Mouse (Mus musculus): Measurements from ENCODE around the gene Foxp3. TPM values are rescaled to one million over a fixed set of nuclear protein-coding genes. Genes with fewer than 3 reads are reported as not detected.

Gene Foxp3
- polyA plus RNA-seq (2011; ENCODE audit: insufficient read depth, insufficient read length, low replicate concordance, missing spikeins): 1.2 TPM in 1 of 2 replicates, not detected in the other

DNA sequence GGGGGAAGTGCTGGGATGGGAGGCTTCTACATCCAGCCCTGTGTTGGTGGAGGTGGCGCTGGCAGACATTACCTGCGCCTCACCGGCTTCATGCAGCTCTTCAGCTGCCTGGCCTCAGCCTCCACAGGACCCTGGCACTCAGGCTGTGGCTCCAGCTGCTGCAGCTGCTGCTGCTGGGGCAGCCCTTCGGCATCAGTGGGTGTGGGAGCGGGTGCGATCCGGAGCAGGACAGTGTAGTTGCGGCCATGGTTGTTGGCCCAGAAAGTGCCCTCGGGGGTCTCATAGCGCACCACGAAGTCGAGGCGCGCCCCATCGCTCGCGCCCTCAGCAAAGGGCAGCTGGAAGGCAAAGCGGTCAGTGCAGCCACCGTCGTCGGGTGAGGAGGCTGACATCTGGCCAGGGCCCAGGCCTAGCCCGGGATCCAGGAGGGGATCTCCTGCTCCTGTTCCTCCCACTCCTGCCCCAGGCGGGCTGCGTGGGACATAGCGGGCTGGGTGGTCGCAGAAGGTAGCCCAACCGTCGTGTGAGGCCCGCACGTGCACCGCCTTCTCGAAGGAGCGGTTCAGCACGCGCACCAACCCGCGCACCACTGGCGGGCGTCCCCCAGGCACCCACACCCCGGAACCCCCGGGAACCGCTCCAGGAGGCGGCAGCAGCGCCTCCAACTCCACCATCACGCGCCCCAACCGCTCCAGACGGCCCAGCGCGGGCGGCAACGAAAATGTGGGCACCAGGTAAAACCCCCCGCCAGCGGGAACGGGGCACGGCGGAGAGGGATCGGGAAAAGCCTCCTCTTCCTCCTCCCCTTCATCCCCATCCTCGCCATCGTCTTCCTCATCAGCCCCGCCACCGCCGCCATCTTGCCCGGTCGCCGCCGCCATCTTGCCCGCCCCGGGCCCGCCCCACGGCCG is at the start of gene Foxp3:
Gene Foxp3 (plus strand): TSS at position 469 of the 911 bp plus-strand sequence.
- TF ChIP-seq CTCF (IDR thresholded peaks at IDR 0.05; ENCODE audit: control insufficient read depth, insufficient read depth, low read length) (no peak), POLR2A (IDR thresholded peaks at IDR 0.05; ENCODE audit: borderline replicate concordance, control insufficient read depth, low read depth, low read length) (peak; percentile 31; the same call in 1 of the 2 replicates)
- WGBS: 38% methylated on average over 70 of the region's 72 CpGs
- Histone ChIP-seq H3K4me1 (ENCODE audit: control insufficient read depth, insufficient read depth, low read length) (no peaks in the 10 kb centered on the region; the same call in none of the 2 replicates), H3K27ac (ENCODE audit: control insufficient read depth, insufficient read depth, low read depth, low read length, poor library complexity) (peak within 1 kb of the TSS; percentile 94), H3K4me3 (replicated peaks; ENCODE audit: control insufficient read depth, low read depth, low read length) (peak within 1 kb of the TSS; percentile 81)

DNA sequence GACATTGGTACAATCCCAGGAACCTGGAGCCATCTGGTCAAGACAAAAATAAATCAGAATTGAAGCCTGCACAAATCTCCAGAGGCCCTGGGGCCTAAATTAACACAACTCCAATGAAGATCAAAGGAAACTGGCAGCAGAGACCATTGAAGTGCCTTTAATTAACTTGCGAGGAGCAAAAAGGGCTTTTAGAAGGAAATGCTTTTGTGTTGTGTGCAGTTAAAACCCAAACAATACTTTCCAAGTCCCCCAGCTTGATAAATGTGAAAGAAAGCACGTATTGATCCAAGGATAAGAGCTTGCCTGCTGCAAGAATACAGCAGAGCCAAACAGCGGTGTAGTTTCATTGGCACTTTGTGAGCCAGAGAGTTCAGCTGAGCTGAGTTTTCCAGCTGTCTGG is 48.5 kb upstream of the Foxp3 start:
- 73% methylated on average over 3 of the region's 3 CpGs for WGBS

DNA sequence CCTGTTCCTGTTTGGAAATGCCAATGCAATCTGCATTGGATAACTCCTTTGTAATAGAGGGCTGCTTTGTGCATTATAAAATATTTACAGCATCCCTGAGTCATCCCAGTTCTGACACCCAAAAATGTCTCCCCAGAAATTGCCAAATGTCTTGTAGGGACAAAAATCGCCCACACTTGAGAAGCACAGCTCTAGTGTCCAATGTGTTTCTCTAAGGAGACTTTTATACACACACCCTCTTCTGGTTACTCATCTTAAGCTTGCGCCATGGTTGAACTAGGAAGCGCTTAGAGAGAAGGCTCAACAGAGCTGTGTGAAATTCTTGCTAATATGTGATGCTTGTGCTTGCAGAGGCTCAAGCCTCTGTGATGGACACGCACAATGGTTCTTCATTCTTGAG is 20.0 kb upstream of the Foxp3 start:
- TF ChIP-seq CTCF (IDR thresholded peaks at IDR 0.05; ENCODE audit: control insufficient read depth, insufficient read depth, low read length) (no peak), POLR2A (IDR thresholded peaks at IDR 0.05; ENCODE audit: borderline replicate concordance, control insufficient read depth, low read depth, low read length) (no peak)
- Histone ChIP-seq H3K4me3 (replicated peaks; ENCODE audit: control insufficient read depth, low read depth, low read length) (no peak overlapping the region), H3K4me1 (ENCODE audit: control insufficient read depth, insufficient read depth, low read length) (no peaks in the 10 kb centered on the region; the same call in 1 of the 2 replicates), H3K27ac (ENCODE audit: control insufficient read depth, insufficient read depth, low read depth, low read length, poor library complexity) (no peak overlapping the region)
- WGBS: 89% methylated on average over 4 of the region's 4 CpGs

More for the DNA sequence above, 48.5 kb upstream of the Foxp3 start:
- Histone ChIP-seq H3K4me3 (replicated peaks; ENCODE audit: control insufficient read depth, low read depth, low read length) (no peak overlapping the region), H3K4me1 (ENCODE audit: control insufficient read depth, insufficient read depth, low read length) (no peaks in the 10 kb centered on the region), H3K27ac (ENCODE audit: control insufficient read depth, insufficient read depth, low read depth, low read length, poor library complexity) (no peak overlapping the region)
- TF ChIP-seq CTCF (IDR thresholded peaks at IDR 0.05; ENCODE audit: control insufficient read depth, insufficient read depth, low read length) (no peak), POLR2A (IDR thresholded peaks at IDR 0.05; ENCODE audit: borderline replicate concordance, control insufficient read depth, low read depth, low read length) (no peak)

DNA sequence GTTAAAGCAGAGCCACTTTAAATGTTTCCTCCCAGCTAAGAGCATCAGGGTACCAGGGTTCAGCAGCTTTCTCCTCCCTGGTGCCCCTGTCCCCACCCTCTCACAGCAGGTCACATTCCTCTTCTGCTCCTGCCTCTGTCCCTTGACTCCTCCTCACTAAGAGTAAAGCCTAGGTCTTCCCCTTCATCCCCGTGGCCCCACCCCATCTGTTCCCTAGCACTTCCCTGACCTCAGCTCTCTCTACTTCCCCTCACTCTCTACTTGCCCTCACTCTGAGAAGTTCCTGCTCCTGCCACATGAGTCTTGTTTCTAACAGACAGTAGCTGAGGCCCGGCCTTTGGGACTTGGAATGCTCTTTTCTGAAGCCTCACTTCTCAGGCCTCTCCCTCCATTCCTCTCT is 10.4 kb upstream of the Foxp3 start:
- TF ChIP-seq CTCF (IDR thresholded peaks at IDR 0.05; ENCODE audit: control insufficient read depth, insufficient read depth, low read length) (no peak), POLR2A (IDR thresholded peaks at IDR 0.05; ENCODE audit: borderline replicate concordance, control insufficient read depth, low read depth, low read length) (no peak)
- H3K27ac ChIP-seq (ENCODE audit: control insufficient read depth, insufficient read depth, low read depth, low read length, poor library complexity): no peak overlapping the region
- 3% methylated on average over 2 of the region's 2 CpGs for WGBS
- H3K4me1 ChIP-seq (ENCODE audit: control insufficient read depth, insufficient read depth, low read length): no peaks in the 10 kb centered on the region
- H3K4me3 ChIP-seq (replicated peaks; ENCODE audit: control insufficient read depth, low read depth, low read length): no peak overlapping the region

DNA sequence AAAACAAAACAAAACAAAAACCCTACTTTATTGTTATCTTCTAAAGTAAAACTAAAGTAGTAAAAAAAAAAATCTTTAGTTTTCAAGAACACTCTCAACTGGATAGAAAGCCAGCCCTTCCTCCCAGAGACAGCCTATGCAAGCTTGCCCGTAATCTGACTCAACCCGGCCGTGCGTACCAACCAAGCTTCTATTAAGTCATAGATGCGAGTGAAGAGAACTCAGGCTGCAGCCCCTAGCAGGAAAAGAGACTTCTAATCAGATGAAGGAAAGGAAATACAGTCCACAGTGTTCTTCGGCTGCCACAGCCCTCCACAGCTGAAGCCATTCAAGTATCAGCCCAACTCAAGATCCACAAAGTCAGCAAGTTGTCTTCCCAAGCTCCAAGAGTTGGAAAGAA is 7.1 kb upstream of the Foxp3 start:
- 38% methylated on average over 6 of the region's 6 CpGs for WGBS
- TF ChIP-seq POLR2A (IDR thresholded peaks at IDR 0.05; ENCODE audit: borderline replicate concordance, control insufficient read depth, low read depth, low read length) (no peak), CTCF (IDR thresholded peaks at IDR 0.05; ENCODE audit: control insufficient read depth, insufficient read depth, low read length) (no peak)
- H3K4me1 ChIP-seq (ENCODE audit: control insufficient read depth, insufficient read depth, low read length): no peaks in the 10 kb centered on the region
- no peak overlapping the region for H3K27ac ChIP-seq (ENCODE audit: control insufficient read depth, insufficient read depth, low read depth, low read length, poor library complexity)
- no peak overlapping the region for H3K4me3 ChIP-seq (replicated peaks; ENCODE audit: control insufficient read depth, low read depth, low read length)

DNA sequence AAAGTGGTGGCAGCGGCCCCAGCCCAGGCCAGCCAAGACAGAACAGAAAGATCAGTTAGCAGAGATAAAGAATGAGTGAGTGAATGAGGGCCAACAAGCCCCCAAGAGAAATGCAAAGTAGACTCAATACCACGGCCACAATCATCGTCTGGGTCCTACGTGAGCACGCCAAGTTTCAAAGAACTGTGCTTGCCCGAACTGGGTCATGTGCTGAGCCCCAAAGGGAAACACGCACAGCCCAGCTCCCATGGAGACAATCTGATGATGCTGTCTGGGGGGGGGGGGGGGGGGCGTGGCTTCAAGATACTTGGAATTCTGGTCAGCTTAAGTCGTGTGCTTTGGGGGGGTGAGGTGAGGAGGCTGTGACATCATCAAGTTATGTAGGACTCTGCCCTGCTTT is 6.0 kb upstream of the Foxp3 start:
- no peak overlapping the region for H3K27ac ChIP-seq (ENCODE audit: control insufficient read depth, insufficient read depth, low read depth, low read length, poor library complexity)
- TF ChIP-seq POLR2A (IDR thresholded peaks at IDR 0.05; ENCODE audit: borderline replicate concordance, control insufficient read depth, low read depth, low read length): no peak
- no peak for TF ChIP-seq CTCF (IDR thresholded peaks at IDR 0.05; ENCODE audit: control insufficient read depth, insufficient read depth, low read length)
- 72% methylated on average over 9 of the region's 9 CpGs for WGBS
- H3K4me1 ChIP-seq (ENCODE audit: control insufficient read depth, insufficient read depth, low read length): no peaks in the 10 kb centered on the region; the same call in 1 of the 2 replicates
- no peak overlapping the region for H3K4me3 ChIP-seq (replicated peaks; ENCODE audit: control insufficient read depth, low read depth, low read length)

DNA sequence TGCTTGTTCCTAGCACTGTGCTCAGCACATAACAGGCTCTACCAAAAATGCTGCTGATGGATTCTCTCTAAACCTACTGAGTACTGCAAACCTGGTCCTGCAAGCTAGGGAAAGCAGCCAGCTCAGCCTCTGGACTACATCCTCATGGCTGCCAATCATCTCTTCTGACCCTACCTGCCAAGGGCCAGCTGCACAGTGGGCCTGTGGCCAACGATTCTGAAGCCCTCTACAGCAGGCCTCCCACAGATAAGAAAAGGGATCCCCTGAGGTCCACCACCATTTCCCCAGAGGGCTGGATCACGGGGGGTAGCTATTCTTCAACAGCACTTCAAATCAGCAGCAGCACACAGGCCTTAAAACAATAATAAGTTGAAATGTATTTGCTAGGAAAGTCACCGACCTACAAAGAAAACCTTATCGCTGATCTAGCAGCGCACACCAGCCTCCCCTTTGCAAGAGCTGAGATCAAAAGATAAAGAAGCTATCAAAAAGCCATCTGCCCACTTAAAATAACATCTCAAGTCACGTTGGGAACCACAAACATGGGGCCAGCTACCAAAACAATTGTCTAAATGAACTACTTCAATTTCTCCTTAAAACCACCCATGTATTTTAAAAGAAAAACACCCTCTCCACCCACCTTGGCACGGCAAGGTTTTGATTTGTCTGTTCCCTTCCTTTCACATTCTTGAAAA is 2.8 kb upstream of the Foxp3 start:
- H3K27ac ChIP-seq (ENCODE audit: control insufficient read depth, insufficient read depth, low read depth, low read length, poor library complexity): no peak overlapping the region

DNA sequence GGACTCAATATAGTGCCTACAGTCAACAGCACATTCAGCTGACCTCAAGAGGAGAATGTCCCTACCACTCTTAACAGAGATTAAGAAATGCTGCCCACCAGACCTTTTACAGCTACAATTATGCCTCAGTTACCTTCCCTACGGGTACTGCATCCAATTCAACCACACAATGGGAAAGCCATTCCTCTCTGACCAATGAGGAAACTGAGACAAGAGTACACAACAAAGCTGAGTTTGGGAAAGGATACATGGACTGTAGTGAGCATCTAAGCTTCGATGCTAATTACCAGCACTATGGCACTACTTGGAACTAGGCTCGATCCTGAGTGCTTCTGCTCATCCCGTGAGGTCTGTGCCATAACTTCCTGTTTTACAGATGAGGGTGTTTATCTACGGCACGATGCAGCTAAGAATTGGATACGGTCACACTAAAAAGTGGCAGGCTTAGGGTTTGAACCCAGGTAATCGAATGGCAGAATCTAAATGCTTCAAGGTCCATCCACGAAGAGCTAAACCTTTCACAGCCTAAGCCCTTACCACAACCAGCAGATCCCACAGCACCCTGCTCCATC is 1.8 kb upstream of the Foxp3 start:
- TF ChIP-seq POLR2A (IDR thresholded peaks at IDR 0.05; ENCODE audit: borderline replicate concordance, control insufficient read depth, low read depth, low read length) (no peak), CTCF (IDR thresholded peaks at IDR 0.05; ENCODE audit: control insufficient read depth, insufficient read depth, low read length) (no peak)
- H3K4me3 ChIP-seq (replicated peaks; ENCODE audit: control insufficient read depth, low read depth, low read length): no peak overlapping the region
- no peaks in the 10 kb centered on the region; the same call in none of the 2 replicates for H3K4me1 ChIP-seq (ENCODE audit: control insufficient read depth, insufficient read depth, low read length)
- 64% methylated on average over 9 of the region's 9 CpGs for WGBS
- no peak overlapping the region for H3K27ac ChIP-seq (ENCODE audit: control insufficient read depth, insufficient read depth, low read depth, low read length, poor library complexity)

More for the DNA sequence above, 2.8 kb upstream of the Foxp3 start:
- Histone ChIP-seq H3K4me1 (ENCODE audit: control insufficient read depth, insufficient read depth, low read length) (no peaks in the 10 kb centered on the region; the same call in none of the 2 replicates), H3K4me3 (replicated peaks; ENCODE audit: control insufficient read depth, low read depth, low read length) (no peak overlapping the region)
- TF ChIP-seq POLR2A (IDR thresholded peaks at IDR 0.05; ENCODE audit: borderline replicate concordance, control insufficient read depth, low read depth, low read length) (no peak), CTCF (IDR thresholded peaks at IDR 0.05; ENCODE audit: control insufficient read depth, insufficient read depth, low read length) (no peak)
- 37% methylated on average over 7 of the region's 7 CpGs for WGBS
